Comparison of ENCODE assay signal across 8 mouse cellular contexts in the genomic region with DNA sequence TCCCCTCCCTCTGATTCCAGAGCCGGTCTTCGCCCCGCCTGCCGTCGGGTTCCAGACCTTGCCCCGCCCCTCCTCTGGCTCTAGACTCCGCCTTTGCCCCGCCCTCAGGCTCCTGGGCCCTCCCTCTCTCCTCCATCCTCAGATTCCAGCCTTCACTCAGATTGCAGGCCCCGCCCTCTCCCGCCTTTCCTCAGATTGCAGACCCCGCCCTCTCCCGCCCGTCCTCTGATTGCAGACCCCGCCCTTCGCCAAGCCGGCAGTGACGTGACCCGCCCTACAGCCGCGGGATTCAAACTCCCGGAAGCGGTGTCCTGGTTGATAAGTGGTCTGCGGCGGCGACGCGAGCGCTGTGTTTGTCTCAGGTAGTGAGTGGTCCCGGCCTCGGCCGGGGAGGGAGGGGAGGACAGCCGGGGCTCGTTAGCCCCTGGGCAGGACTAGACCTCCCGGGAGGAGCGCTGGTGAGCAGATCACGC. TPM values are rescaled to one million over a fixed set of nuclear protein-coding genes. Genes with fewer than 3 reads are reported as not detected.
A peak's percentile ranks its signal among the peaks of the same experiment; 100 is the strongest.
DNase-seq lines count a peak whose midpoint lies in the region; ATAC-seq lines count a peak whose summit lies in the region.

A gene (plus strand): TSS at position 292 of the 473 bp plus-strand sequence.

- under 1% methylated on average over 33 of the region's 36 CpGs for WGBS in forebrain, embryonic 15.5 days
- under 1% methylated on average over 36 of the region's 36 CpGs for WGBS in lung, embryonic 15.5 days

- H3K4me1 ChIP-seq in forebrain, embryonic 15.5 days, result peaks cover 22% of the 10 kb centered on the region
- peaks cover 23% of the 10 kb centered on the region for H3K4me1 ChIP-seq in lung, embryonic 15.5 days

- H3K27ac ChIP-seq in forebrain, embryonic 15.5 days (replicated peaks), result peak within 1 kb of the TSS; percentile 61
- H3K27ac ChIP-seq in lung, embryonic 15.5 days, result peak within 1 kb of the TSS; percentile 76

- no peaks in the 10 kb centered on the region for H3K9me3 ChIP-seq in forebrain, embryonic 15.5 days
- H3K9me3 ChIP-seq in lung, embryonic 15.5 days, result no peaks in the 10 kb centered on the region

- ATAC-seq in forebrain, embryonic 15.5 days (replicated peaks), result peak; percentile 95
- peak; percentile 97 for ATAC-seq in lung, embryonic 15.5 days (ENCODE audit: borderline replicate concordance, extremely low read depth, low FRiP score, low TSS enrichment)

- H3K36me3 ChIP-seq in forebrain, embryonic 15.5 days, result no peaks in the 10 kb centered on the region
- peaks cover 20% of the 10 kb centered on the region for H3K36me3 ChIP-seq in lung, embryonic 15.5 days

- peak within 1 kb of the TSS; percentile 66 for H3K4me3 ChIP-seq in forebrain, embryonic 15.5 days
- H3K4me3 ChIP-seq in lung, embryonic 15.5 days, result peak within 1 kb of the TSS; percentile 89

- intact Hi-C loops in heart, postnatal 25 days (cut with DNase I), result loop anchor here (10.0 kb wide), 1 partner anchor 300 kb away; no protein-coding TSS in a partner anchor

- H3K4me2 ChIP-seq in forebrain, embryonic 15.5 days (replicated peaks), result peak within 1 kb of the TSS; percentile 65
- H3K4me2 ChIP-seq in lung, embryonic 15.5 days, result peak within 1 kb of the TSS; percentile 78

- peak; percentile 99 for DNase-seq in ES-CJ7 (ENCODE audit: low read depth, low spot score)
- DNase-seq in cerebellum, adult 11 months, result peak; percentile 94
- peak; percentile 87 for DNase-seq in heart, postnatal 25 days (ENCODE audit: low spot score)
- DNase-seq in layer of hippocampus, adult 18-20 months (ENCODE audit: low spot score in 2 of 2), result peak; percentile 89 to 95
- peak; percentile 94 for DNase-seq in ovary, adult 18-20 months (ENCODE audit: low spot score)
- peak; percentile 99 for DNase-seq in thymus, postnatal 0 days (ENCODE audit: low spot score)

- H3K9ac ChIP-seq in forebrain, embryonic 15.5 days (replicated peaks), result peak within 1 kb of the TSS; percentile 56
- peak within 1 kb of the TSS; percentile 78 for H3K9ac ChIP-seq in lung, embryonic 15.5 days

- H3K27me3 ChIP-seq in forebrain, embryonic 15.5 days, result no peaks in the 10 kb centered on the region
- H3K27me3 ChIP-seq in lung, embryonic 15.5 days, result no peaks in the 10 kb centered on the region

RNA-seq across cellular contexts. Expression of the gene that starts here (rescaled TPM):
- 16.6 and 17.9 TPM in 2 replicates for polyA plus RNA-seq in forebrain, embryonic 15.5 days (2015; fragmentation: Nextera tagmentation; extraction: Ambion mirVana)
- under 1 TPM; 0.50 to 0.78 TPM for total RNA-seq in heart, postnatal 25 days (2021)
- under 1 TPM; 0.28 to 0.32 TPM for total RNA-seq in layer of hippocampus, adult 18-20 months (2021)
- 42.0 and 43.7 TPM in 2 replicates for polyA plus RNA-seq in lung, embryonic 15.5 days (2015; fragmentation: Nextera tagmentation; extraction: Ambion mirVana)
- 34.3 and 35.5 TPM in 2 replicates for polyA plus RNA-seq in thymus, postnatal 0 days (2015; fragmentation: Nextera tagmentation; extraction: Ambion mirVana)

Comparison
In these comparisons a context has a peak if more than half of its experiments do, and no peak if none do; other contexts are left out.
1. Peak in every context shown above with its lines: DNase-seq, ATAC-seq, H3K4me3 ChIP-seq and H3K27ac ChIP-seq.
2. Peak in DNase-seq in heart, postnatal 25 days; RNA of the gene not detected or under 1 TPM.
3. Peak in DNase-seq in layer of hippocampus, adult 18-20 months; RNA of the gene not detected or under 1 TPM.